Mouse (Mus musculus) testis, adult 2 months (tissue): Measurements from ENCODE around the gene Galns. TPM values are rescaled to one million over a fixed set of nuclear protein-coding genes. Genes with fewer than 3 reads are reported as not detected.

Experiments used
- H3K27ac ChIP-seq: fragments of 200-500 bp; 2 replicates; pipeline ENCODE4 v1.5.1; 2012; ENCODE audit warnings: low read depth, low read length; ENCODE audit not compliant: control insufficient read depth, insufficient read depth
- H3K27me3 ChIP-seq: fragments of 200-500 bp; 2 replicates; pipeline ENCODE4 v1.6.1; 2012; ENCODE audit warnings: mild to moderate bottlenecking, low read length, moderate library complexity; ENCODE audit not compliant: control insufficient read depth, insufficient read depth
- H3K36me3 ChIP-seq: fragments of 200-500 bp; 2 replicates; pipeline ENCODE4 v1.6.1; 2012; ENCODE audit warnings: mild to moderate bottlenecking, low read length; ENCODE audit not compliant: control insufficient read depth, insufficient read depth
- H3K4me1 ChIP-seq: fragments of 200-500 bp; 2 replicates; pipeline ENCODE4 v1.6.1; 2012; ENCODE audit warnings: low read length; ENCODE audit not compliant: control insufficient read depth, insufficient read depth
- H3K4me3 ChIP-seq: fragments of 200-500 bp; 2 replicates; pipeline ENCODE4 v1.5.1; 2012; ENCODE audit warnings: low read depth, mild to moderate bottlenecking, low read length, moderate library complexity, mixed read lengths; ENCODE audit not compliant: control insufficient read depth
- CTCF ChIP-seq: fragments of 200-500 bp; IDR thresholded peaks from 2 replicates; pipeline ENCODE4 v1.5.1; 2012; ENCODE audit warnings: low read depth, mild to moderate bottlenecking, inconsistent platforms, low read length, moderate library complexity; ENCODE audit not compliant: control insufficient read depth, insufficient read depth, insufficient replicate concordance
- POLR2A ChIP-seq: fragments of 200-500 bp; IDR thresholded peaks from 2 replicates; pipeline ENCODE4 v1.6.1; 2012; ENCODE audit warnings: low read depth, mild to moderate bottlenecking, inconsistent platforms, low read length, moderate library complexity; ENCODE audit not compliant: control insufficient read depth
- polyA plus RNA-seq: library from polyadenylated mRNA; depleted of rRNA; stranded (reverse); fragments of >200 nt; gene quantifications from 2 replicates; pipeline ENCODE4 v1.2.3, GENCODE M21; 2012

The Galns gene
- polyA plus RNA-seq, 1 experiment = 5.9 TPM

DNA sequence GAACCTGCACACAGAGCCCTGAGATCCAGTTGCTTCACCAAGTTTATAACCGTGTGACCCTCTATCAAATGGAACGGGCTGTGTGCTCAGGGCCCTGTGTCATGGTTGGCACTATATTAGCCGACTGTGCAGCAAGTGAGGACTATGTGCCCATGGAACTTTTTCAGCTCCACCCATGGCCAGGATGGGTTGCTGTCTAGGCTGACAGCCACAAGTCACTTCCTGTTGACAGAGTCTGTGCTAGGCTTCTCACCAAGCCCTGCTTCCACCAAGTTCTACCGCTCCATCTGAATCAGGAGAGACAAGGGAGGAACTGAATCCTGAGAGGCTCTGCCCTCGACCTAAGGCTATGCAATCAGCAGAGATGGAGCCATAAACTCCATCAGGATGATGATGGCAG, 50.1 kb downstream of the Galns start:
- no peak for TF ChIP-seq CTCF
- no peak for TF ChIP-seq POLR2A
- H3K27ac ChIP-seq = no peak overlapping the region
- H3K27me3 ChIP-seq = no peaks in the 10 kb centered on the region
- H3K4me3 ChIP-seq = no peak overlapping the region
- no peaks in the 10 kb centered on the region for H3K36me3 ChIP-seq
- peaks cover 29% of the 10 kb centered on the region for H3K4me1 ChIP-seq

DNA sequence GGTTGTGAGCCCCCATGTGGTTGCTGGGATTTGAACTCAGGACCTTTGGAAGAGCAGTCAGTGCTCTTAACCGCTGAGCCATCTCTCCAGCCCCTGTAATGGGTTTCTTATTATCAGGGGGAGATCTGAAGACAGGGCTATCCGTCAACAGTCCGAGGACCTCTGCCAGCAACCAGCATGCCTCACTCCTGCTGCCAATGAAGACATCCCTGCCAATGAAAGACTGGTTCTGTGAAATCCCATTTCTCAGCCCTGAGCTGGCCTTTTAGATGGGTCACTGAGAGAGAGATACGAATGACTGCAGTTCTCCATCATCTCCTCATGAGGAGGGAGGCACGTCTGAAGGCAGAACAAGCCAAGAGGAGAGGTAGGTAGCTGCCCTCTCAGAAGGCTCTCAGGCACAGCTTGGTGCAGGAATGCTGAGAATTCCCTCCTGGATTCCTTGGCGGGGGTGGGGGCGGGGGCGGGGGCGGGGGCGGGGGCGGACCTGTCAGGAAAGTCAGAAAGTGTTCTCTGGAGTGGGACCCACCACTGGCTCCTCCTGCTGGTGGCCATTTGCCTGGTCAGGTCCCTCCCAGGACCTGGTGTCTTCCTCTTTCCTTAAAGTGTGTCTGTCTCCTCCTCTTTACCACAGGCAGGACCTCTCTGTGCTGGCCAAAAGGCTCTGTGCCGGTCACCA, 52.5 kb downstream of the Galns start:
- no peaks in the 10 kb centered on the region for H3K36me3 ChIP-seq
- H3K4me1 ChIP-seq = peaks cover 16% of the 10 kb centered on the region
- H3K27ac ChIP-seq = no peak overlapping the region
- TF ChIP-seq CTCF (no peak), POLR2A (no peak)
- H3K4me3 ChIP-seq = no peak overlapping the region
- H3K27me3 ChIP-seq = no peaks in the 10 kb centered on the region

DNA sequence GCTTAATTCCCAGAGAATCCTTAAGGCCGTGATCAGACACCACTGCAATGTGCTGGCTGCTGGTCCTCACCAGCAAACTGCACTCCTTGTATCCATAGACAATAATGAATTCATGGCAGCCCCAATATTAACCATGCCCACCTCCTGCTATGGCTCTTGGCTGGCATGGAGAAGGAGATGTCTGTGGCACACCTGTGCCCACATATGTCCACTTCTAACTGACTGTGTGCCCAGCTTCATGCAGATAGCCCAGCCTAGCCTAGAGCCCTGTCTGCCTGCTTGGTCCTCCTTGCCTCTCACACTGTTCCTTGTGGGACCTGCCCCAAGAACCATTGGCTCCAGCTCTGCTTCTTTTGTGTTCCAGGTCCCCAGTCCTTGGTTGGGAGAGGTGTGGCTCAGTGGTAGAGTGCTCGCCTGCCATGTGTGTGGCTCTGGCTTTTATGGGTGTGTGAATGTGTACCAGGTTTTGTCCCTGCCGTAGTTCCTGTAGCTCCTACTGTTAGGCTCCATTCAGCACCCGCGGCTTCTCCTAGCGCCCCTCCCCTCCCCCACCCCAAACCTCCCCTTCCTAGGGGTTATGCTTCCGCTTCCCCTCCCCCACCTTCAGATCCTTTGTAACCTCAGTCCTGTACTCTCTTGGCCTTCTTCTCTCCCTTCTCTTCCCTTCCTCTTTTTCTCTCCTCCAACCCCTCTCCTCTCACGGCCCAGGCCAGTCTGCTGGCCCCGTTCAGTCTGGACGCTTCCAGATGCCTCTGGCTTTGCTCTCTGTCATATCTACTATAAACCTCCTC, 53.8 kb downstream of the Galns start:
- no peak overlapping the region for H3K4me3 ChIP-seq
- no peak overlapping the region for H3K27ac ChIP-seq
- H3K27me3 ChIP-seq = no peaks in the 10 kb centered on the region
- H3K36me3 ChIP-seq = no peaks in the 10 kb centered on the region
- no peak for TF ChIP-seq POLR2A
- TF ChIP-seq CTCF = no peak
- peaks cover 16% of the 10 kb centered on the region for H3K4me1 ChIP-seq

DNA sequence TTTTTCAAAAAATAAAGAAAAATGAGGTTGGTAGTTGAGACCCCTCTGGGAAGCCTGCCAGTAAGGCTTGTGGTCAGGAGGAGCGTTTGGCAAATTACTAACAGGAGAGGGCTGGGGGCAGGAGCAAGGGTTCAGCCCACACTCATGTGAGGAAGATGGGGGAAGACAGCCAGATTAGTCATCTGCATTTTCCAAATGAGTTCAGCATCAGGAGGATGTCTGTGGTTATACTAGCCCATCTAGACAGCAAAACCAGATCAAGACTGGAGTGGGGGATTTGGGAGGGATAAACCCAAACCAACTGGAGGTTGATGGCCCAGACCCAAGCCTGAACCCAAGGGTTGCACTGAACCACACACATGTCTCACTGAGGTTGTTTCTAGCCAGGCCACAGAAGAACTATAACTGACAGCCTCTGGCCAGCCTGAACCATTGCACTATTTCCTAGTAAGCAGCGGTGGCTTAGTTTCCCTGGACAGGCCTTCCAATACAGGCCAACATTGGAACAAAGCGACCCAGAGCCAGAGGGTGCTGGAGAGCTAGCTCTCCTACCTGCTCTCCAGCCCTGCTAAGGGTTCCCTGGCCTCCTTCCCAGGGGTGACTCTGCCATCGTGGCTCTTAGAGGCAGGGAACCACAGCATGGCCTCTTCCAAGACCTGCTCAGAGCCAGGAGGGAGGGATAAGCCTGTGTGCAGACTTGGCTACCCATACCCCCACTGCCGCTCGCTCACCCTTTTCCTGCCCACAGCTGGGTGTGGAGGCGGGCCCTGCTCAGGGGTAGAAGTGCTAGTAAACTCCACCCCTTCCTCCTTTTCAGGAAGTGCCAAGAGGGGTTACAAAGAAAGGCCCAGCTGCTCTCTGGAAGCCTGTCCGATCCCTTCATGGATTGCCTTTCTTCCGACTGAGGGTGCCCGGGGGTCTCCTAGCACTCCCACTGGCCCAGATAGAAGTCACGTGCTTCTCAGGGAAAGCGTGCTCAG, 54.9 kb downstream of the Galns start:
- H3K27me3 ChIP-seq = no peaks in the 10 kb centered on the region
- H3K4me3 ChIP-seq = no peak overlapping the region
- H3K27ac ChIP-seq = no peak overlapping the region
- no peaks in the 10 kb centered on the region for H3K36me3 ChIP-seq
- peaks cover 23% of the 10 kb centered on the region for H3K4me1 ChIP-seq
- TF ChIP-seq POLR2A = no peak
- no peak for TF ChIP-seq CTCF

GRCm38 (mm10) chr8:122554786-122555185, 56.5 kb downstream of the Galns start:
- Histone ChIP-seq H3K4me3 (no peak overlapping the region), H3K36me3 (no peaks in the 10 kb centered on the region), H3K27ac (no peak overlapping the region), H3K27me3 (no peaks in the 10 kb centered on the region), H3K4me1 (peaks cover 32% of the 10 kb centered on the region)
- TF ChIP-seq POLR2A = no peak
- TF ChIP-seq CTCF = no peak

- Histone ChIP-seq H3K36me3 (no peaks in the 10 kb centered on the region), H3K4me1 (peaks cover 25% of the 10 kb centered on the region), H3K4me3 (peak within 1 kb of the TSS; percentile 72), H3K27me3 (no peaks in the 10 kb centered on the region), H3K27ac (no peak within 1 kb of the TSS)
- no peak; the same call in 1 of the 2 replicates for TF ChIP-seq POLR2A
- TF ChIP-seq CTCF = peak; percentile 93
Observed at GRCm38 (mm10) chr8:122551265-122552051, 59.8 kb downstream of the Galns start, which contains the start of gene Piezo1. Gene Piezo1 (minus strand): TSS chr8:122551329.

DNA sequence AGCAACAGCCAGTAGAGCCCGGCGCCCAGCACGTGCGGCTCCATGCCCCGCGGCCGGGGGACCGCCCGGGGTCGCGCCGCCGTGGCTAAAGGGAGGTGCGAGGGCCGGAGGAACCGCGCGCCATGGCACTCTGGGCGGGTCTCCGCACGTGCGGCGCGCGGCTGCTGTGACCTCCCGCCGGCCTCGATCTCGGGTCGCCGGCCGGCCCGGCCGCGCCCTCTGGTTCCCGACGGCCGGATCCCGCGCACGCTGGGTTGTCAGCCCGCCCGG, 60.3 kb downstream of the Galns start:
- Histone ChIP-seq H3K36me3 (no peaks in the 10 kb centered on the region), H3K4me1 (peaks cover 29% of the 10 kb centered on the region), H3K27ac (no peak overlapping the region), H3K27me3 (no peaks in the 10 kb centered on the region), H3K4me3 (peak overlapping the region; percentile 72)
- TF ChIP-seq POLR2A (no peak), CTCF (no peak)
